Mouse (Mus musculus) adrenal gland, adult 18-20 months (tissue): ENCODE measurements around the gene Synpo2l. TPM values are rescaled to one million over a fixed set of nuclear protein-coding genes. Genes with fewer than 3 reads are reported as not detected.

Experiments
- microRNA-seq, 2 experiments: library from miRNA; unstranded; fragments of <30 nt; microRNA quantifications; one replicate each; pipeline ENCODE4 v1.2.0; 2021; ENCODE audit warnings: borderline number of aligned reads in 2 of 2
- total RNA-seq, 2 experiments: library from RNA; stranded (reverse); gene quantifications; 1 replicate in 1 of 2; 2 replicates in 1 of 2; pipeline ENCODE4 v1.2.3; 2021

Synpo2l gene
- total RNA-seq, 2 experiments from 2014 or later, result 0.20 to 0.67 TPM

Small RNA genes within 50 kb of the gene (microRNA-seq; reads per million reads assigned to microRNA genes)
- 0.61 to 1.4 reads per million in 2 experiments for gene Mir6946

Other genes with a start within 250 kb of the Synpo2l start
- gene Cfap70, start 216.1 kb downstream of the Synpo2l start, total RNA-seq, result 1 to 10 TPM in 1 of 2 experiments, under 1 TPM in 1; 0.96 to 1.1 TPM
- 100 to 1,000 TPM; 101 to 116 TPM for gene Anxa7, start 188.2 kb downstream of the Synpo2l start, total RNA-seq
- under 1 TPM; 0.60 to 0.70 TPM for gene Mss51, start 171.5 kb downstream of the Synpo2l start, total RNA-seq
- gene Ppp3cb, start 121.8 kb downstream of the Synpo2l start, total RNA-seq, result 10 to 100 TPM; 60.5 to 61.1 TPM
- 10 to 100 TPM; 11.2 to 14.5 TPM for gene Usp54, start 27.3 kb downstream of the Synpo2l start, total RNA-seq
- 1 to 10 TPM in 1 of 2 experiments, not detected in 1; 1.8 TPM for gene Myoz1, start 11.8 kb downstream of the Synpo2l start, total RNA-seq
- gene Sec24c, start 6.0 kb upstream of the Synpo2l start, total RNA-seq, result 100 to 1,000 TPM; 120 to 132 TPM
- gene Fut11, start 26.6 kb upstream of the Synpo2l start, total RNA-seq, result 10 to 100 TPM; 12.2 to 16.8 TPM
- gene Chchd1, start 34.7 kb upstream of the Synpo2l start, total RNA-seq, result 10 to 100 TPM; 80.8 to 90.3 TPM
- 100 to 1,000 TPM; 129 to 136 TPM for gene Zswim8, start 39.2 kb upstream of the Synpo2l start, total RNA-seq
- gene Ndst2, start 66.2 kb upstream of the Synpo2l start, total RNA-seq, result 10 to 100 TPM; 21.6 to 26.1 TPM
- 10 to 100 TPM; 38.2 to 51.8 TPM for gene Camk2g, start 125.7 kb upstream of the Synpo2l start, total RNA-seq
- gene Plau, start 168.3 kb upstream of the Synpo2l start, total RNA-seq, result 10 to 100 TPM; 20.9 to 29.8 TPM